Mouse (Mus musculus) liver, embryonic 16.5 days (tissue): ENCODE results near the gene Ppip5k2. TPM values are rescaled to one million over a fixed set of nuclear protein-coding genes. Genes with fewer than 3 reads are reported as not detected.

Source experiments
- ATAC-seq: fragments of 200-750 bp; cut with Nextera tagmentation; 2 replicates; pipeline ENCODE4 v1.8.0; 2017; ENCODE audit warnings: low read depth, mild to moderate bottlenecking, moderate number of reproducible peaks, moderate library complexity
- H3K27ac ChIP-seq: fragments of 300-500 bp; sonication (generic); 2 replicates; pipeline ENCODE4 v1.5.1; 2014; ENCODE audit warnings: mild to moderate bottlenecking, low read length
- H3K27me3 ChIP-seq: fragments of 300-500 bp; sonication (generic); 2 replicates; pipeline ENCODE4 v1.6.1; 2014; ENCODE audit warnings: low read depth, low read length, mixed read lengths; ENCODE audit not compliant: control insufficient read depth, insufficient read depth
- H3K36me3 ChIP-seq: fragments of 300-500 bp; sonication (generic); 2 replicates; pipeline ENCODE4 v1.6.1; 2014; ENCODE audit warnings: mild to moderate bottlenecking; ENCODE audit not compliant: control insufficient read depth, insufficient read depth
- H3K4me1 ChIP-seq: fragments of 300-500 bp; sonication (generic); 2 replicates; pipeline ENCODE4 v1.6.1; 2014; ENCODE audit warnings: low read depth, low read length, mixed read lengths; ENCODE audit not compliant: control insufficient read depth
- H3K4me2 ChIP-seq: fragments of 300-500 bp; sonication (generic); 2 replicates; pipeline ENCODE4 v1.6.1; 2014; ENCODE audit warnings: low read depth, low read length, mixed read lengths
- H3K4me3 ChIP-seq: fragments of 300-500 bp; sonication (generic); 2 replicates; pipeline ENCODE4 v1.5.1; 2014; ENCODE audit warnings: low read depth, mild to moderate bottlenecking, low read length
- H3K9ac ChIP-seq: fragments of 300-500 bp; sonication (generic); 2 replicates; pipeline ENCODE4 v1.6.1; 2014; ENCODE audit warnings: low read depth, low read length
- H3K9me3 ChIP-seq: fragments of 300-500 bp; sonication (generic); replicated peaks from 2 replicates; pipeline ENCODE4 v1.6.1; 2016; ENCODE audit warnings: low read length; ENCODE audit not compliant: control insufficient read depth
- WGBS: fragments of 180-500 bp; shearing (Covaris S2); extraction: QIAGEN DNeasy Blood & Tissue Kit; methylation state at CpG from one replicate; pipeline ENCODE4 v1.1.7; 2014; ENCODE audit not compliant: insufficient replicate concordance; 5-methylcytosine and 5-hydroxymethylcytosine counted together
- polyA plus RNA-seq: library from polyadenylated mRNA; unstranded; fragments of >200 nt; fragmentation: Nextera tagmentation; extraction: Ambion mirVana; gene quantifications from 2 replicates; pipeline ENCODE4 v1.2.1, GENCODE M21; 2015

Ppip5k2 gene
- polyA plus RNA-seq, 1 experiment from 2014 or later, result 11.1 TPM

DNA sequence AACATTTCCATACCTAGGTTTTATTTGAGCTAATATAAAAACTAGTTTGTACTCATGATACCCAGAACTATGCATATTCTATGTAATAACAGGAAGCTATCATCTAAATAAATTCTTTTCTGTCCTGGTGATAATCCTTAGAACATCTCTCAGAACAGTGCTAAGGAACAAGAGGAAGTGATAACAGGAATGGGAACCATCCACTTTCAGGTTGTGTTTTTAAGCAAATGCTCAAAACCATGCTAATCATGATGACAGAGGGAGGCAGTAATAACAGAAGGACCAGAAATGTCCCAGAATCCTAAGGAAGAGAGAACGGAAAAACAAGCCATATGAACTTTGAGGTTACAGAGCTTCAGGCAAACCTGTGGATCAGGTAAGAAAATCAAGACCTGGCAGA, 72.9 kb downstream of the Ppip5k2 start:
- ATAC-seq, result no peak
- H3K4me3 ChIP-seq, result no peak overlapping the region
- H3K9ac ChIP-seq, result no peak overlapping the region
- no peak overlapping the region for H3K27ac ChIP-seq
- no peaks in the 10 kb centered on the region for H3K4me1 ChIP-seq
- H3K36me3 ChIP-seq, result no peaks in the 10 kb centered on the region
- no peaks in the 10 kb centered on the region for H3K27me3 ChIP-seq
- H3K9me3 ChIP-seq, result no peaks in the 10 kb centered on the region
- no peak overlapping the region for H3K4me2 ChIP-seq
- 77% methylated on average over 1 of the region's 1 CpGs for WGBS

GRCm38 (mm10) chr1:97693825-97694224, 76.4 kb downstream of the Ppip5k2 start:
- Histone ChIP-seq H3K4me3 (no peak overlapping the region), H3K27me3 (no peaks in the 10 kb centered on the region), H3K4me2 (no peak overlapping the region), H3K4me1 (no peaks in the 10 kb centered on the region), H3K36me3 (no peaks in the 10 kb centered on the region), H3K9ac (no peak overlapping the region), H3K9me3 (no peaks in the 10 kb centered on the region), H3K27ac (no peak overlapping the region)
- ATAC-seq, result no peak

GRCm38 (mm10) chr1:97688756-97689155, 81.5 kb downstream of the Ppip5k2 start:
- Histone ChIP-seq H3K27ac (no peak overlapping the region), H3K36me3 (no peaks in the 10 kb centered on the region), H3K4me2 (no peak overlapping the region), H3K9me3 (no peaks in the 10 kb centered on the region), H3K4me1 (no peaks in the 10 kb centered on the region), H3K27me3 (no peaks in the 10 kb centered on the region), H3K9ac (no peak overlapping the region), H3K4me3 (no peak overlapping the region)
- ATAC-seq, result 0 out of 2 replicates have a peak, but pooled peaks have one; percentile 41
- 9% methylated on average over 3 of the region's 3 CpGs for WGBS

GRCm38 (mm10) chr1:97676526-97677177, 93.6 kb downstream of the Ppip5k2 start:
- ATAC-seq, result no peak
- H3K9ac ChIP-seq, result no peak overlapping the region
- H3K4me2 ChIP-seq, result no peak overlapping the region
- no peaks in the 10 kb centered on the region for H3K36me3 ChIP-seq
- no peaks in the 10 kb centered on the region; the same call in 1 of the 2 replicates for H3K4me1 ChIP-seq
- H3K4me3 ChIP-seq, result no peak overlapping the region
- no peaks in the 10 kb centered on the region for H3K27me3 ChIP-seq
- no peaks in the 10 kb centered on the region for H3K9me3 ChIP-seq
- 46% methylated on average over 4 of the region's 4 CpGs for WGBS
- H3K27ac ChIP-seq, result no peak overlapping the region

DNA sequence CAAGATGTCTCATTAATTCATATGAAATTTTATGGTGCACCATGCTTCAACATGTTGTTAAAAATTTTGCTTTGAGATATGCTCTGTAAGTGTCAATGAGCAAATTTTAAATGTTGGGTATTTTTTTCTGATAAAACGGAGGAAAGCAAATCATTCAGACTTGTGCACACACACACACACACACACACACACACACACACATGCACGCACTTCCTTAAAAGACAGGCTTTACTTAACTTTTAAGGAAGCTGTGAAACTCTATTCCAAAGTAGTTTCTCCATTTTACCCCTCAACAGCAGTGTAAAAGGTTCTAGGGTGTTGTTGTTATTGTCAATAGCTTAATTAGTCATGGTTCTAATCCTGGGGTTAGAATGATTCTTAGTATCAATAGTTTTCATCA, 94.1 kb downstream of the Ppip5k2 start:
- no peak overlapping the region for H3K9ac ChIP-seq
- no peak overlapping the region for H3K4me2 ChIP-seq
- no peaks in the 10 kb centered on the region for H3K27me3 ChIP-seq
- 13% methylated on average over 2 of the region's 2 CpGs for WGBS
- no peak overlapping the region for H3K27ac ChIP-seq
- H3K36me3 ChIP-seq, result no peaks in the 10 kb centered on the region
- no peaks in the 10 kb centered on the region; the same call in 1 of the 2 replicates for H3K4me1 ChIP-seq
- no peaks in the 10 kb centered on the region for H3K9me3 ChIP-seq
- no peak for ATAC-seq
- H3K4me3 ChIP-seq, result no peak overlapping the region

GRCm38 (mm10) chr1:97672849-97673248, 97.4 kb downstream of the Ppip5k2 start:
- no peaks in the 10 kb centered on the region for H3K27me3 ChIP-seq
- WGBS, result 6% methylated on average over 2 of the region's 2 CpGs
- H3K4me3 ChIP-seq, result no peak overlapping the region
- no peak overlapping the region for H3K9ac ChIP-seq
- H3K9me3 ChIP-seq, result no peaks in the 10 kb centered on the region
- no peaks in the 10 kb centered on the region; the same call in 1 of the 2 replicates for H3K4me1 ChIP-seq
- no peak overlapping the region for H3K27ac ChIP-seq
- ATAC-seq, result peak; percentile 64; the same call in 1 of the 2 replicates
- H3K36me3 ChIP-seq, result no peaks in the 10 kb centered on the region
- H3K4me2 ChIP-seq, result no peak overlapping the region

DNA sequence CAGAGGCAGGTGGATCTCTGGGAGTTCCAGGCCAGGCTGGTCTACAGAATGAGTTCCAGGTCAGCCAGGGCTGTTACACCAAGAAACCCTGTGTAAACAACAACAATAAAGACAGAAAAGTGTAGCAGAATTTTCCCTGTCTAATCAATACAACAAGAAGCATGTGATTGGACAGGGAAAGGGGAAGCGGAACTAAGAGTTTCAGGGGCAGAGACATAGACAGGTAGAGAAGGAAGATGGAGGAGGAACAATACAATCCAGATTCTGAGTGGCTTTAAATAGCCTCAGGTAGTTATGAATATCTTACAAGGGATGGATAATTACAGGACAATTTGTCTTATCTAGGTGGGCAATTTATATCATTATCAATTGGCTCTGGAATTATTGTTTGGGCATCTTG, 102.9 kb downstream of the Ppip5k2 start:
- H3K27me3 ChIP-seq, result no peaks in the 10 kb centered on the region
- ATAC-seq, result no peak
- 82% methylated on average over 1 of the region's 1 CpGs for WGBS

DNA sequence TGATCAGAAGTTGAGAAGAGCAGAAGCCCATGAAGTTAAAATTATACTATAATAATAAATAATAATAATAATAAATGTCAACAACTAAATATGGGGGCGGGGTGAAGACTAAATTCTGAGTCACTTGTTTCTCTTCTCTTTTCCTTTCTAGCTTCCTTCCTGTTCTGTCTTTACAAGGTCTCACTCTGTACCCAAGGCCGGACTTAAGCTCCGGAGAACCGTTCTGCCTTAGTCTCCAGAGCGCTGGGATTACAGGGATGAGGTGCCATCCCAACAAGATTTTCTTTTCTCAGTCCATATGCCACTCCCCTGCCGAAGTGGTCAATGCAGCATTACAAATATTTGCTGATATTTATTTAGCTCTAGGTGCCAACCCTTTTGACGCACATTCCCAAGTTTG, 107.9 kb downstream of the Ppip5k2 start:
- no peaks in the 10 kb centered on the region for H3K9me3 ChIP-seq
- H3K4me2 ChIP-seq, result peak overlapping the region; percentile 90
- peaks cover 16% of the 10 kb centered on the region for H3K4me1 ChIP-seq
- H3K36me3 ChIP-seq, result no peaks in the 10 kb centered on the region
- H3K9ac ChIP-seq, result peak overlapping the region; percentile 93
- H3K27me3 ChIP-seq, result no peaks in the 10 kb centered on the region
- H3K4me3 ChIP-seq, result peak overlapping the region; percentile 93
- 17% methylated on average over 7 of the region's 7 CpGs for WGBS
- H3K27ac ChIP-seq, result peak overlapping the region; percentile 97
- ATAC-seq, result no peak

More for the DNA sequence above, 102.9 kb downstream of the Ppip5k2 start:
- Histone ChIP-seq H3K9me3 (no peaks in the 10 kb centered on the region), H3K4me2 (no peak overlapping the region), H3K36me3 (no peaks in the 10 kb centered on the region), H3K4me1 (peaks cover 3% of the 10 kb centered on the region), H3K27ac (no peak overlapping the region), H3K9ac (no peak overlapping the region), H3K4me3 (no peak overlapping the region)

DNA sequence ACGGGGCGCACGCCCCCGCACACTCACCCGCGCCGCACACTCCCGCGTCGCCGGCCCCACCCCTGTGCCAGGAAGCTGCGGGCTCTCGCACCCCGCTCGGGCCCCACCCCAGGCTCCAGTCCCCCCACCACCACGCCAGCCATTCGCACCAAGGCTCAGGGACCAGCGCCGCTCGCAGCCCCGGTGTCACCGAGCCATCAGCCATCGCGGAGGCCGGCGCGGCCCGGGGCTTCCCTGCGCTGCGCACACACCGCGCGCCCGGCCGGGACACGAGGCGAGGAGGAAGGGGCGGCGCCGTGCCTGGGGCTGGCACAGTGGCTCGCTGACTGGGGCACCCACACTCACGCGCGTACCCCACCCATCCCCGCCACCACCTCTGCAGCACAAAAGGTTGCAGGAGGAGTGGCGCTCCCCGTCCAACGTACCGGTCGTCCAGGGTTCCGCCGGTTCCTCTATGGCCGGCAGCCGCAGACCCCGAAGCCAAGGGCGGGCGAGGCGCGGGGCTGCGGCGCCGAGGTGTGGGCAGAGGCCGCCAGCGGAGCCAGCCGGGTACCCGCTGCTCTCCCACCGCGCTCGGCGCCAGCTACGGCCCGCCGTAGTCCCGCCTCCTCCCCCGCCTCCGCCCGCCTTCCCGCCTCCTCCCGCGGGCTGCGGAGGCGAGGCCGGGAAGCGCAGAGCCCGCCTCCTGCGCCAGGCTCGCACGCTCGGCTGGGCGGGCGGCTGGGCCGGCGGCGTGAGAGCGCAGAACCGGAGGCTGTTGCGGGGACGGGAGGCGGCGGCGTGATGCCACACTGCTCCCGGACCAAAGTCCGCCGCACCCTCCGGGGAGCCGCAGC, 108.6 kb downstream of the Ppip5k2 start, which contains the start of gene D1Ertd622e:
D1Ertd622e (minus strand) TSS at position 669 of the 836 bp plus-strand sequence.
- Histone ChIP-seq H3K27ac (peak within 1 kb of the TSS; percentile 97), H3K4me1 (peaks cover 21% of the 10 kb centered on the region), H3K4me3 (peak within 1 kb of the TSS; percentile 93), H3K27me3 (no peaks in the 10 kb centered on the region), H3K9ac (peak within 1 kb of the TSS; percentile 93), H3K4me2 (peak within 1 kb of the TSS; percentile 90), H3K36me3 (no peaks in the 10 kb centered on the region), H3K9me3 (no peaks in the 10 kb centered on the region)
- peak; percentile 83 for ATAC-seq
- under 1% methylated on average over 69 of the region's 106 CpGs for WGBS
